Mouse (Mus musculus): Measurements from ENCODE around the gene Tsga10ip.

Tsga10ip gene

GRCm38 (mm10) chr19:5402293-5402692 lies at the start of gene Tsga10ip:
TSS of gene Tsga10ip (minus strand) at chr19:5402526.
- in situ Hi-C loops (cut with MboI; ENCODE audit: low pct_unique_long_range_greater_than_20kb in 1 of 2, low sequenced_read_pairs in 2 of 2, unreplicated experiment in 1 of 2), result no loop called here

GRCm38 (mm10) chr19:5451766-5452165 lies 49.4 kb upstream of the Tsga10ip start:
- in situ Hi-C loops (cut with MboI; ENCODE audit: low pct_unique_long_range_greater_than_20kb in 1 of 2, low sequenced_read_pairs in 2 of 2, unreplicated experiment in 1 of 2), result no loop called here

GRCm38 (mm10) chr19:5449673-5450072 lies 47.3 kb upstream of the Tsga10ip start:
- in situ Hi-C loops (cut with MboI; ENCODE audit: low pct_unique_long_range_greater_than_20kb in 1 of 2, low sequenced_read_pairs in 2 of 2, unreplicated experiment in 1 of 2), result no loop called here

DNA sequence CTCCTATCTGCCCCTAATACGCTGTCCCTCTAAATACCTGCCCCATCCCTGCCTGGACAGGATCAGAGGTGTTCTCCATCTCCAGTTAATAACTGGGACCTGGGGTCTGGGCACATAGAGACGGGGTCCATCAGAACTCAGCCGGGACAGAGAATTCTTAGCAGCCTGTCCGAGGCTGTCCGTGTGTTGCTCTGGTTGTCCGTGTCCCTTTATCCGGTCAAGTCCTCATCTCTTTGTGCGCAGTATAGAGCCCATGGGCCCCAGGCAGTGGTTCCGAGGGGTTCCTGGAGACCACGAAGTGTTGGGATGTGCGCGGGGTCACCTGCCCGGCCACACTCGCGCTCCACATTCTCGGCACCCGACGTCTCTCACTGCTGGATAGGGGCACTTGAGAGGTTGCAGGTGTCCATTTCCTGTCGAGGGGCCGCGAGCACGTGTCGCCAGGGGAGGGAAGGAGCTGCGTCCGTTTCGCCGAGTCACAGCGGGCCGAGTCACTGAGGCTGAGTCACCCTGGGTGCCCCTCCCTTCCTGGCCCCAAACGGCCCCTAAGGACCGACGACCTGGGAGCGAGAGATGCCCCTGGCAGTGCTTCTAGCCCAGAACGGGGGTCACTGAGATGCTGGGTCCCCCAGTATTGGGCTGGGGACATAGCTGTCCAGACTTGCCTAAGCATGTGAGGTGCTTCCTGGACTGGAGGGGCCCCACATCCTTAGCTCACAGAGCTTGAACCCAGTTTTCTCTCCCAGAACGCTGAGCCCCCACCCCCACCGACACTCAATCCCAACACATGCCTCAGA lies 46.2 kb upstream of the Tsga10ip start:
- in situ Hi-C loops (cut with MboI; ENCODE audit: low pct_unique_long_range_greater_than_20kb in 1 of 2, low sequenced_read_pairs in 2 of 2, unreplicated experiment in 1 of 2), result no loop called here

GRCm38 (mm10) chr19:5447515-5448353 lies 45.4 kb upstream of the Tsga10ip start, which contains the start of gene Fosl1:
TSS of gene Fosl1 (plus strand) at chr19:5447547.
- in situ Hi-C loops (cut with MboI; ENCODE audit: low pct_unique_long_range_greater_than_20kb in 1 of 2, low sequenced_read_pairs in 2 of 2, unreplicated experiment in 1 of 2), result no loop called here

DNA sequence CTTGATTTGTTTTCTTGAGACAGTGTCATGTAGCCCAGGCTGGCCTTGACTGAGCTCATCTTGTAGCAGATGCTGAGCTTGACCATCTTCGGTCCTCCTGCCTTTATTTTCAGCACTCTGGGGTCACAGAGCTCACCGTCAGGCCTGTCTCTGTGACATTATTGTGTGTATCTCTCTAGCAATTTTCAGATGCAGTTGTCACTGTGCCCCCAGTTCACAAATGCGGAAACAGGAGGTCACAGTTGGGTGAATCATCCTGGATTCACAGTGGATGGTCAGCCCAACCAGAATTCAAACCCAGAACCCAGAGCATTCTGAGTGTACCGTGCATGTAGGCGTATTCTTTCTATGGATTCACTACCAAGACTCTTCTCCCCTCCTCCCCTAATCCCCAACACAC lies 43.4 kb upstream of the Tsga10ip start:
- in situ Hi-C loops (cut with MboI; ENCODE audit: low pct_unique_long_range_greater_than_20kb in 1 of 2, low sequenced_read_pairs in 2 of 2, unreplicated experiment in 1 of 2), result no loop called here

DNA sequence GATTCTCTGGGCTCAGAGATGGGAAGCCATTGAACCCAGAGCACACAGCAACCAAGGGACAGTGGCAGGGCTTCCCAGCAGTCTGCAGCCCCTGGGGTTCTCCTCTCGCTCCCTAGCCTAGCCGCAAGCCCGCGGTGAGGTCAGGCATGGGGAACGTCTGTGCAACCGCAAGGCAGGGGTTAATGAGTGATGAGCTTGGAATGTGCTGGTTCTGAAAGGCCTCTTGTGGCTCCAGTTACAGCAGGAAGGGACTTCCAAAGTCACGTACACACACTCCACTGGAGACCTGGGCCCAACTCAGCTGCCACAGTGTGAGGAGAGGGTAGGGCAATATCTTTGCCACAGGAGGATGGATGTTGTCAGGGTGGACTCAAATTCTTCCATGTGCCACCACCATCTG lies 42.6 kb upstream of the Tsga10ip start:
- in situ Hi-C loops (cut with MboI; ENCODE audit: low pct_unique_long_range_greater_than_20kb in 1 of 2, low sequenced_read_pairs in 2 of 2, unreplicated experiment in 1 of 2), result no loop called here

- in situ Hi-C loops (cut with MboI; ENCODE audit: low pct_unique_long_range_greater_than_20kb in 1 of 2, low sequenced_read_pairs in 2 of 2, unreplicated experiment in 1 of 2), result no loop called here
Observed at GRCm38 (mm10) chr19:5444371-5444908, 42.1 kb upstream of the Tsga10ip start.

DNA sequence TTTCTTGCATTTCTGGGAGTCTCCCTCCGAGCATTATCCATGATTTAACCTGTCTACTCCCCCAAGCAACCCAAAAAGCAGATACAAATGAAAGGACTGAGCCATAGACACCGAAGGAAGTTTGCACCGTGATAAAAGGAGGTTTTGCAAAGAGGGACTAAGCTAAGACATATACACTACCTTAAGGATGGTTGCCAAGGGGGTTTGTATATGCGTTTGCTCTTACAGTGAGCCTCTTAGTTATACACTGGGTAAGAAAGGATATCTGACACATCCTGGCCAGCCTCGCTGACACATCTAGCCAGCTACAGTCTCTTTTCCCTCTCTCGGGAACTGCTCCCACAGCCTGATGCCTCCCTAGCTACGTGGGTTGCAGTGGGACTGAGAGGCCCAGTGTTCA lies 31.6 kb upstream of the Tsga10ip start:
- in situ Hi-C loops (cut with MboI; ENCODE audit: low pct_unique_long_range_greater_than_20kb in 1 of 2, low sequenced_read_pairs in 2 of 2, unreplicated experiment in 1 of 2), result no loop called here

DNA sequence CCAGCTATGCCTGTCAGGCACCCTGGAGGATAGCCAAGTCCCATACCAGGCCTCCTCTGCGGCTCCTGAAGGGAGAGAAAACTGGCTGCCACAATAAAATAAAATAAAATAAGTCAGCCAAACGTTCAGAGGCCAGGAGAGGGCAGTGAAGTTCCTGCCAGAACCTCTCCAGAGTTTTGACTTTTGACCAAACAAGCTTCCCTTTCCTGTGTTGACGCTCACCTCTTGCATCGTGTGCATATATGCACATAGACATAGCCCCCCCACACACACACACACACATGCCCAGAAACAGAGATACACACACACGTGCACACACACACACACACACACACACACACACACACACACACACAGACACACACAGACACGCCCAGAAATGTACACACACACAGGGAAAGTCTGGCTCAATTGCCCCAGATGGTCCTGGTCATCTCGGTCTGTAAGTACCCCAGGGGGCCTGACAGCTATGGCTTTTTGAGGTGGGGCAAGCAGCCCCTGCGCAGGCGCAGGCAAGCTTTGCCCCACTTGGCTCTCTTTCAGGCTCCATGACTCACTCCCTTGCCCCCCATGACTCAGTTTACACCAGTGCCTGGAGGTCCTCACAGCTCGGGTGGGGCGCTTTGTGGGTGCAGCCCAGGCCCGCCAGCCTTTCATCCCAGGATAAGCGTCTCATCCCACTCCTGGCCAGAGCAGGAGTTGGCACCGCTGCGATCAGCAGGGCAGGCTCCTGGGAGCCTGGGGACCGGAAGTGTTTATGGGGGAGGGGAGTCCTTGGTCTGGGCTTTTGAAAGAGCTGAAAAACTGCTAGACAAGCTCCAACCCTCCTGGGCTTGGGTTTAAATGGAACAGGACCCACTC lies 30.9 kb upstream of the Tsga10ip start:
- in situ Hi-C loops (cut with MboI; ENCODE audit: low pct_unique_long_range_greater_than_20kb in 1 of 2, low sequenced_read_pairs in 2 of 2, unreplicated experiment in 1 of 2), result no loop called here

- in situ Hi-C loops (cut with MboI; ENCODE audit: low pct_unique_long_range_greater_than_20kb in 1 of 2, low sequenced_read_pairs in 2 of 2, unreplicated experiment in 1 of 2), result no loop called here
Observed at GRCm38 (mm10) chr19:5431911-5432464, 29.7 kb upstream of the Tsga10ip start.

DNA sequence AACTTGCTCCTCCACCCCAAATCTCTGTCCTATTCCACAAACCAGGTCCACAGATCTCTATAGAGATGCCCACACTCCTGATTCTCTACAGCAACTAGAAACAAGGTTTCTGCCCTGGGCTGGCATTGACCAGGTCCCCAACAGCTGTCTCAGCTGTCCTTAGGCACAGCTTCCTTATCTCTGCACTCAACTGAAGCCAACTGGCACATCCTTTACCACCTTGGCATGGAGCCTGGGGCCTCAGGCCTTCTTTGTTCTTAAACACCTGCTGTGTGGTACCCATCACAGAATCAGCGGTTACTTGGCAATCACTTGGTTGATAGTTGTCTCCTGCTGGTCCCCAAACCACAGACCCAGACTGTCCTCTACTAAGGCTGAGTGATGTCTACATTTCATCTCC lies 28.1 kb upstream of the Tsga10ip start:
- in situ Hi-C loops (cut with MboI; ENCODE audit: low pct_unique_long_range_greater_than_20kb in 1 of 2, low sequenced_read_pairs in 2 of 2, unreplicated experiment in 1 of 2), result no loop called here

DNA sequence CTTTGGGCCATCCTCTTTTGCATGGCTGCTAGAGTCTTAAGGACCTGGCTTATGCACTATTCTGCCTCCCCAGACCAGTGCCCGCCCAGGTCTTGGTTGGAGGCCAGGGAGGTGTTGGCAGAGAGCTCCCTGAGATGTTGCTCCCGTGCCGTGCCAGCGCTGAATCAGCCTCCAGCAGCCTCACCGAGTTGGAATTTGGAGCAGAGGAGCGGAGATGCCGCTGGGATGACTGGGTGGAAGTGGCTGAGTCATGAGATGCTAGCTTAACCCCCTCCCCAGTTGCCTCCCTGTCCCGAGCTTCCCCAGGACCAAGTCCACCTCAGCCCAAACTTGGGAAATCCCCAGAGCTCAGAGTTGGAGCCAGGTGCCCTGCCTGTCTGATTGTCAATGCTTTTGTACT lies 27.5 kb upstream of the Tsga10ip start:
- in situ Hi-C loops (cut with MboI; ENCODE audit: low pct_unique_long_range_greater_than_20kb in 1 of 2, low sequenced_read_pairs in 2 of 2, unreplicated experiment in 1 of 2), result no loop called here

GRCm38 (mm10) chr19:5429219-5429618 lies 26.9 kb upstream of the Tsga10ip start:
- in situ Hi-C loops (cut with MboI; ENCODE audit: low pct_unique_long_range_greater_than_20kb in 1 of 2, low sequenced_read_pairs in 2 of 2, unreplicated experiment in 1 of 2), result no loop called here

DNA sequence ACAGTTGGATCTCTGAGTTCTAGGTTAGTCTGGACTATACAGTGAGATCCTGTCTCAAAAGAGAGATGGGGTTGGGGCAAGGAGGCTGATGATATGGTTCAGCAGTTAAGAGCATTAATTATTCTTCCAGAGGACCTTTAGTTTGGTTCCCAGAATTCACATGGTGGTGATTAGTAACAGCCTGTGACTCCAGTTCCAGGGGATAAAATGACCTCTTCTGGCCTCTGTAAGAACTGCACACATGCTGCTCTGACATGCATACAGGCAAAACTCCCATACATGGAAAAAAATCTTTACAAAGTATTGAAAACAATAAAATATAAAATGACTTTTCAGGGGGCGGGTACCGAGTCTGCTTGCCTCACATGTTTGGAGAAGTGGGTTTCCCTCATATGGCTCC lies 25.8 kb upstream of the Tsga10ip start:
- in situ Hi-C loops (cut with MboI; ENCODE audit: low pct_unique_long_range_greater_than_20kb in 1 of 2, low sequenced_read_pairs in 2 of 2, unreplicated experiment in 1 of 2), result no loop called here

- in situ Hi-C loops (cut with MboI; ENCODE audit: low pct_unique_long_range_greater_than_20kb in 1 of 2, low sequenced_read_pairs in 2 of 2, unreplicated experiment in 1 of 2), result no loop called here
Observed at GRCm38 (mm10) chr19:5426640-5427290, 24.4 kb upstream of the Tsga10ip start.

- in situ Hi-C loops (cut with MboI; ENCODE audit: low pct_unique_long_range_greater_than_20kb in 1 of 2, low sequenced_read_pairs in 2 of 2, unreplicated experiment in 1 of 2), result no loop called here
Observed at GRCm38 (mm10) chr19:5425906-5426565, 23.7 kb upstream of the Tsga10ip start.
